Mouse (Mus musculus) liver, embryonic 15.5 days (tissue): ENCODE data around the gene Rasgef1b. TPM values are rescaled to one million over a fixed set of nuclear protein-coding genes. Genes with fewer than 3 reads are reported as not detected.

ENCODE experiments used
- ATAC-seq: fragments of 200-750 bp; cut with Nextera tagmentation; 2 replicates; pipeline ENCODE4 v1.8.0; 2017; ENCODE audit warnings: moderate number of reproducible peaks, mild to moderate bottlenecking, moderate library complexity; ENCODE audit not compliant: insufficient read depth
- H3K27ac ChIP-seq: fragments of 300-500 bp; sonication (generic); replicated peaks from 2 replicates; pipeline ENCODE4 v1.5.1; 2015; ENCODE audit warnings: mild to moderate bottlenecking, inconsistent platforms
- H3K27me3 ChIP-seq: fragments of 300-500 bp; sonication (generic); 2 replicates; pipeline ENCODE4 v1.6.1; 2015; ENCODE audit warnings: mild to moderate bottlenecking, inconsistent platforms
- H3K36me3 ChIP-seq: fragments of 300-500 bp; sonication (generic); replicated peaks from 2 replicates; pipeline ENCODE4 v1.6.1; 2015; ENCODE audit warnings: moderate library complexity, mild to moderate bottlenecking, inconsistent platforms
- H3K4me1 ChIP-seq: fragments of 300-500 bp; sonication (generic); replicated peaks from 2 replicates; pipeline ENCODE4 v1.6.1; 2015; ENCODE audit warnings: inconsistent platforms
- H3K4me2 ChIP-seq: fragments of 300-500 bp; sonication (generic); 2 replicates; pipeline ENCODE4 v1.6.1; 2015; ENCODE audit warnings: moderate library complexity, mild to moderate bottlenecking, inconsistent platforms
- H3K4me3 ChIP-seq: fragments of 300-500 bp; sonication (generic); replicated peaks from 2 replicates; pipeline ENCODE4 v1.5.1; 2015; ENCODE audit warnings: mild to moderate bottlenecking, inconsistent platforms
- H3K9ac ChIP-seq: fragments of 300-500 bp; sonication (generic); 2 replicates; pipeline ENCODE4 v1.6.1; 2015; ENCODE audit warnings: moderate library complexity, mild to moderate bottlenecking, inconsistent platforms
- H3K9me3 ChIP-seq: fragments of 300-500 bp; sonication (generic); replicated peaks from 2 replicates; pipeline ENCODE4 v1.6.1; 2016; ENCODE audit warnings: inconsistent platforms
- WGBS: fragments of 180-500 bp; shearing (Covaris S2); methylation state at CpG from one replicate; pipeline ENCODE4 v1.1.7; 2015; ENCODE audit warnings: mixed read lengths; ENCODE audit not compliant: insufficient replicate concordance; 5-methylcytosine and 5-hydroxymethylcytosine counted together
- polyA plus RNA-seq: library from polyadenylated mRNA; unstranded; fragments of >200 nt; fragmentation: Nextera tagmentation; extraction: Ambion mirVana; gene quantifications from 2 replicates; pipeline ENCODE4 v1.2.1, GENCODE M21; 2015

Gene Rasgef1b
- polyA plus RNA-seq, 1 experiment from 2014 or later: 7.3 TPM

GRCm38 (mm10) chr5:99329065-99329464 is 399.8 kb downstream of the Rasgef1b start:
- Histone ChIP-seq H3K4me3 (no peak overlapping the region), H3K9ac (no peak overlapping the region), H3K4me2 (no peak overlapping the region), H3K36me3 (no peaks in the 10 kb centered on the region), H3K27ac (no peak overlapping the region), H3K9me3 (no peaks in the 10 kb centered on the region), H3K4me1 (no peaks in the 10 kb centered on the region; the same call in 1 of the 2 replicates), H3K27me3 (no peaks in the 10 kb centered on the region)
- 60% methylated on average over 6 of the region's 6 CpGs for WGBS
- ATAC-seq: no peak

- H3K4me3 ChIP-seq: no peak overlapping the region
- no peak overlapping the region for H3K9ac ChIP-seq
- H3K4me1 ChIP-seq: no peaks in the 10 kb centered on the region
- no peak overlapping the region for H3K27ac ChIP-seq
- H3K4me2 ChIP-seq: no peak overlapping the region
- no peaks in the 10 kb centered on the region for H3K27me3 ChIP-seq
- H3K36me3 ChIP-seq: no peaks in the 10 kb centered on the region
- no peaks in the 10 kb centered on the region for H3K9me3 ChIP-seq
- ATAC-seq: 0 out of 2 replicates have a peak, but pooled peaks have one; percentile 25
- WGBS: 51% methylated on average over 2 of the region's 2 CpGs
Observed at GRCm38 (mm10) chr5:99327019-99327418, 401.8 kb downstream of the Rasgef1b start.

GRCm38 (mm10) chr5:99325301-99325700 is 403.6 kb downstream of the Rasgef1b start:
- Histone ChIP-seq H3K27me3 (no peaks in the 10 kb centered on the region), H3K9ac (no peak overlapping the region), H3K4me2 (no peak overlapping the region), H3K9me3 (no peaks in the 10 kb centered on the region), H3K27ac (no peak overlapping the region), H3K36me3 (no peaks in the 10 kb centered on the region), H3K4me3 (no peak overlapping the region), H3K4me1 (no peaks in the 10 kb centered on the region)
- ATAC-seq: no peak

- Histone ChIP-seq H3K9me3 (no peaks in the 10 kb centered on the region), H3K27ac (no peak overlapping the region), H3K9ac (no peak overlapping the region), H3K4me1 (no peaks in the 10 kb centered on the region), H3K4me2 (no peak overlapping the region), H3K36me3 (no peaks in the 10 kb centered on the region), H3K27me3 (no peaks in the 10 kb centered on the region), H3K4me3 (no peak overlapping the region)
- ATAC-seq: no peak
- WGBS: 34% methylated on average over 4 of the region's 4 CpGs
Observed at GRCm38 (mm10) chr5:99320783-99321182, 408.1 kb downstream of the Rasgef1b start.

- Histone ChIP-seq H3K36me3 (no peaks in the 10 kb centered on the region), H3K4me2 (no peak overlapping the region), H3K9ac (no peak overlapping the region), H3K27me3 (no peaks in the 10 kb centered on the region), H3K4me3 (no peak overlapping the region), H3K9me3 (no peaks in the 10 kb centered on the region), H3K4me1 (no peaks in the 10 kb centered on the region), H3K27ac (no peak overlapping the region)
- no peak for ATAC-seq
- 64% methylated on average over 4 of the region's 4 CpGs for WGBS
Observed at GRCm38 (mm10) chr5:99297939-99298338, 430.9 kb downstream of the Rasgef1b start.

- ATAC-seq: no peak
- no peaks in the 10 kb centered on the region for H3K27me3 ChIP-seq
- WGBS: 61% methylated on average over 2 of the region's 2 CpGs
Observed at GRCm38 (mm10) chr5:99296348-99296747, 432.5 kb downstream of the Rasgef1b start.

GRCm38 (mm10) chr5:99292287-99292851 is 436.5 kb downstream of the Rasgef1b start:
- H3K9me3 ChIP-seq: no peaks in the 10 kb centered on the region
- H3K27me3 ChIP-seq: no peaks in the 10 kb centered on the region
- 65% methylated on average over 10 of the region's 10 CpGs for WGBS
- no peak overlapping the region for H3K27ac ChIP-seq
- H3K9ac ChIP-seq: no peak overlapping the region
- H3K4me2 ChIP-seq: no peak overlapping the region
- H3K4me1 ChIP-seq: no peaks in the 10 kb centered on the region
- no peak overlapping the region for H3K4me3 ChIP-seq
- H3K36me3 ChIP-seq: no peaks in the 10 kb centered on the region
- ATAC-seq: no peak

More at GRCm38 (mm10) chr5:99296348-99296747, 432.5 kb downstream of the Rasgef1b start:
- Histone ChIP-seq H3K27ac (no peak overlapping the region), H3K9ac (no peak overlapping the region), H3K4me1 (no peaks in the 10 kb centered on the region), H3K4me2 (no peak overlapping the region), H3K36me3 (no peaks in the 10 kb centered on the region), H3K9me3 (no peaks in the 10 kb centered on the region), H3K4me3 (no peak overlapping the region)

GRCm38 (mm10) chr5:99291084-99291830 is 437.6 kb downstream of the Rasgef1b start:
- H3K36me3 ChIP-seq: no peaks in the 10 kb centered on the region
- WGBS: 15% methylated on average over 12 of the region's 12 CpGs
- no peaks in the 10 kb centered on the region for H3K27me3 ChIP-seq
- H3K4me3 ChIP-seq: no peak overlapping the region
- no peak for ATAC-seq
- H3K27ac ChIP-seq: no peak overlapping the region
- 0 out of 2 replicates have a peak, but pooled peaks cover 3% of the 10 kb centered on the region for H3K4me1 ChIP-seq
- H3K9ac ChIP-seq: no peak overlapping the region
- no peak overlapping the region for H3K4me2 ChIP-seq
- H3K9me3 ChIP-seq: no peaks in the 10 kb centered on the region

GRCm38 (mm10) chr5:99288262-99288661 is 440.6 kb downstream of the Rasgef1b start:
- Histone ChIP-seq H3K36me3 (no peaks in the 10 kb centered on the region), H3K9ac (no peak overlapping the region), H3K27me3 (no peaks in the 10 kb centered on the region), H3K27ac (no peak overlapping the region), H3K4me1 (0 out of 2 replicates have a peak, but pooled peaks cover 3% of the 10 kb centered on the region), H3K4me2 (no peak overlapping the region), H3K9me3 (no peaks in the 10 kb centered on the region), H3K4me3 (no peak overlapping the region)
- 66% methylated on average over 4 of the region's 4 CpGs for WGBS
- no peak for ATAC-seq

GRCm38 (mm10) chr5:99287647-99288185 is 441.1 kb downstream of the Rasgef1b start:
- Histone ChIP-seq H3K4me2 (no peak overlapping the region), H3K36me3 (no peaks in the 10 kb centered on the region), H3K4me3 (no peak overlapping the region), H3K27ac (no peak overlapping the region), H3K9me3 (no peaks in the 10 kb centered on the region), H3K27me3 (no peaks in the 10 kb centered on the region), H3K9ac (no peak overlapping the region), H3K4me1 (0 out of 2 replicates have a peak, but pooled peaks cover 3% of the 10 kb centered on the region)
- ATAC-seq: no peak; the same call in 1 of the 2 replicates
- WGBS: 61% methylated on average over 6 of the region's 6 CpGs

- no peaks in the 10 kb centered on the region for H3K27me3 ChIP-seq
- no peaks in the 10 kb centered on the region for H3K36me3 ChIP-seq
- H3K27ac ChIP-seq: no peak overlapping the region
- H3K4me2 ChIP-seq: no peak overlapping the region
- H3K4me1 ChIP-seq: 0 out of 2 replicates have a peak, but pooled peaks cover 3% of the 10 kb centered on the region
- WGBS: 58% methylated on average over 6 of the region's 6 CpGs
- H3K9me3 ChIP-seq: no peaks in the 10 kb centered on the region
- no peak overlapping the region for H3K4me3 ChIP-seq
- no peak overlapping the region for H3K9ac ChIP-seq
- ATAC-seq: no peak
Observed at GRCm38 (mm10) chr5:99286575-99286974, 442.3 kb downstream of the Rasgef1b start.
